Mouse (Mus musculus) megakaryocyte, embryonic 14.5 days (primary cell): ENCODE results near the gene Slc25a42.

Experiments
- FLI1 ChIP-seq: IDR thresholded peaks from 2 replicates; pipeline ENCODE4 v1.6.1; 2012; ENCODE audit warnings: low read length, inconsistent platforms, mixed read lengths
- GATA1 ChIP-seq: IDR thresholded peaks from 3 replicates; pipeline ENCODE4 v1.6.1; 2012; ENCODE audit warnings: mixed read lengths, low read length, inconsistent platforms, borderline replicate concordance

- TF ChIP-seq GATA1 (no peak), FLI1 (no peak)
These were observed 42.5 kb upstream of the Slc25a42 start for GRCm38 (mm10) chr8:70254628-70255027.
